Mouse (Mus musculus): ENCODE data around the gene Wipi1. TPM values are rescaled to one million over a fixed set of nuclear protein-coding genes. Genes with fewer than 3 reads are reported as not detected.

Wipi1 gene
- polyA plus RNA-seq, 1 experiment from 2014 or later: 12.3 TPM

GRCm38 (mm10) chr11:109546305-109547001, 65.3 kb downstream of the Wipi1 start:
- ATAC-seq (ENCODE audit: low FRiP score) (no peak), DNase-seq (ENCODE audit: low spot score) (peak; percentile 10)
- H3K4me3 ChIP-seq (ENCODE audit: low read depth, low read length): no peak overlapping the region
- no peak overlapping the region for H3K27ac ChIP-seq (ENCODE audit: low read depth, low read length)
- no peaks in the 10 kb centered on the region for H3K4me1 ChIP-seq (replicated peaks; ENCODE audit: control insufficient read depth, insufficient read depth, low read length)
- H3K9me3 ChIP-seq (ENCODE audit: control insufficient read depth, low read length): no peaks in the 10 kb centered on the region
- no peak overlapping the region for H3K9ac ChIP-seq (ENCODE audit: low read depth, low read length)
- WGBS: 66% methylated on average over 16 of the region's 16 CpGs
- H3K27me3 ChIP-seq (ENCODE audit: control insufficient read depth, insufficient read depth, low read length): no peaks in the 10 kb centered on the region
- no peak overlapping the region for H3K4me2 ChIP-seq (replicated peaks; ENCODE audit: low read depth, low read length)
- H3K36me3 ChIP-seq (ENCODE audit: control insufficient read depth, insufficient read depth, low read length): no peaks in the 10 kb centered on the region

GRCm38 (mm10) chr11:109545700-109546143, 66.0 kb downstream of the Wipi1 start:
- ATAC-seq (ENCODE audit: low FRiP score) (no peak), DNase-seq (ENCODE audit: low spot score) (no peak)
- H3K4me2 ChIP-seq (replicated peaks; ENCODE audit: low read depth, low read length): no peak overlapping the region
- H3K9me3 ChIP-seq (ENCODE audit: control insufficient read depth, low read length): no peaks in the 10 kb centered on the region
- no peak overlapping the region for H3K4me3 ChIP-seq (ENCODE audit: low read depth, low read length)
- no peaks in the 10 kb centered on the region for H3K36me3 ChIP-seq (ENCODE audit: control insufficient read depth, insufficient read depth, low read length)
- no peaks in the 10 kb centered on the region for H3K4me1 ChIP-seq (replicated peaks; ENCODE audit: control insufficient read depth, insufficient read depth, low read length)
- H3K27ac ChIP-seq (ENCODE audit: low read depth, low read length): no peak overlapping the region
- no peaks in the 10 kb centered on the region for H3K27me3 ChIP-seq (ENCODE audit: control insufficient read depth, insufficient read depth, low read length)
- 74% methylated on average over 12 of the region's 12 CpGs for WGBS
- no peak overlapping the region for H3K9ac ChIP-seq (ENCODE audit: low read depth, low read length)

- 63% methylated on average over 7 of the region's 7 CpGs for WGBS
- Histone ChIP-seq H3K4me2 (replicated peaks; ENCODE audit: low read depth, low read length) (no peak overlapping the region), H3K4me3 (ENCODE audit: low read depth, low read length) (no peak overlapping the region), H3K9ac (ENCODE audit: low read depth, low read length) (no peak overlapping the region), H3K9me3 (ENCODE audit: control insufficient read depth, low read length) (no peaks in the 10 kb centered on the region), H3K36me3 (ENCODE audit: control insufficient read depth, insufficient read depth, low read length) (no peaks in the 10 kb centered on the region), H3K4me1 (replicated peaks; ENCODE audit: control insufficient read depth, insufficient read depth, low read length) (no peaks in the 10 kb centered on the region), H3K27me3 (ENCODE audit: control insufficient read depth, insufficient read depth, low read length) (no peaks in the 10 kb centered on the region), H3K27ac (ENCODE audit: low read depth, low read length) (no peak overlapping the region)
- ATAC-seq (ENCODE audit: low FRiP score) (no peak), DNase-seq (ENCODE audit: low spot score) (no peak)
Measured at GRCm38 (mm10) chr11:109545265-109545664, 66.5 kb downstream of the Wipi1 start.

GRCm38 (mm10) chr11:109544432-109544831, 67.3 kb downstream of the Wipi1 start:
- Histone ChIP-seq H3K9ac (ENCODE audit: low read depth, low read length) (no peak overlapping the region), H3K9me3 (ENCODE audit: control insufficient read depth, low read length) (no peaks in the 10 kb centered on the region), H3K4me2 (replicated peaks; ENCODE audit: low read depth, low read length) (no peak overlapping the region), H3K4me1 (replicated peaks; ENCODE audit: control insufficient read depth, insufficient read depth, low read length) (no peaks in the 10 kb centered on the region), H3K36me3 (ENCODE audit: control insufficient read depth, insufficient read depth, low read length) (no peaks in the 10 kb centered on the region), H3K4me3 (ENCODE audit: low read depth, low read length) (no peak overlapping the region), H3K27me3 (ENCODE audit: control insufficient read depth, insufficient read depth, low read length) (no peaks in the 10 kb centered on the region), H3K27ac (ENCODE audit: low read depth, low read length) (no peak overlapping the region)
- WGBS: 88% methylated on average over 7 of the region's 7 CpGs
- ATAC-seq (ENCODE audit: low FRiP score): no peak
- no peak for DNase-seq (ENCODE audit: low spot score)

- Histone ChIP-seq H3K27me3 (ENCODE audit: control insufficient read depth, insufficient read depth, low read length) (no peaks in the 10 kb centered on the region), H3K9me3 (ENCODE audit: control insufficient read depth, low read length) (no peaks in the 10 kb centered on the region), H3K27ac (ENCODE audit: low read depth, low read length) (no peak overlapping the region), H3K4me1 (replicated peaks; ENCODE audit: control insufficient read depth, insufficient read depth, low read length) (no peaks in the 10 kb centered on the region), H3K4me3 (ENCODE audit: low read depth, low read length) (no peak overlapping the region), H3K4me2 (replicated peaks; ENCODE audit: low read depth, low read length) (no peak overlapping the region), H3K9ac (ENCODE audit: low read depth, low read length) (no peak overlapping the region), H3K36me3 (ENCODE audit: control insufficient read depth, insufficient read depth, low read length) (no peaks in the 10 kb centered on the region)
- no peak for DNase-seq (ENCODE audit: low spot score)
- ATAC-seq (ENCODE audit: low FRiP score): no peak
- 81% methylated on average over 9 of the region's 9 CpGs for WGBS
Measured at GRCm38 (mm10) chr11:109543466-109543865, 68.3 kb downstream of the Wipi1 start.

GRCm38 (mm10) chr11:109539290-109539689, 72.5 kb downstream of the Wipi1 start:
- Histone ChIP-seq H3K4me2 (replicated peaks; ENCODE audit: low read depth, low read length) (no peak overlapping the region), H3K4me3 (ENCODE audit: low read depth, low read length) (no peak overlapping the region), H3K36me3 (ENCODE audit: control insufficient read depth, insufficient read depth, low read length) (no peaks in the 10 kb centered on the region), H3K9me3 (ENCODE audit: control insufficient read depth, low read length) (no peaks in the 10 kb centered on the region), H3K27ac (ENCODE audit: low read depth, low read length) (no peak overlapping the region), H3K4me1 (replicated peaks; ENCODE audit: control insufficient read depth, insufficient read depth, low read length) (no peaks in the 10 kb centered on the region), H3K27me3 (ENCODE audit: control insufficient read depth, insufficient read depth, low read length) (no peaks in the 10 kb centered on the region), H3K9ac (ENCODE audit: low read depth, low read length) (no peak overlapping the region)
- ATAC-seq (ENCODE audit: low FRiP score) (no peak), DNase-seq (ENCODE audit: low spot score) (peak; percentile 20)
- WGBS: 39% methylated on average over 6 of the region's 6 CpGs

GRCm38 (mm10) chr11:109536939-109537338, 74.8 kb downstream of the Wipi1 start:
- WGBS: 84% methylated on average over 5 of the region's 5 CpGs
- DNase-seq (ENCODE audit: low spot score) (no peak), ATAC-seq (ENCODE audit: low FRiP score) (no peak)
- Histone ChIP-seq H3K4me3 (ENCODE audit: low read depth, low read length) (no peak overlapping the region), H3K4me2 (replicated peaks; ENCODE audit: low read depth, low read length) (no peak overlapping the region), H3K27ac (ENCODE audit: low read depth, low read length) (no peak overlapping the region), H3K9ac (ENCODE audit: low read depth, low read length) (no peak overlapping the region), H3K27me3 (ENCODE audit: control insufficient read depth, insufficient read depth, low read length) (no peaks in the 10 kb centered on the region), H3K4me1 (replicated peaks; ENCODE audit: control insufficient read depth, insufficient read depth, low read length) (no peaks in the 10 kb centered on the region), H3K36me3 (ENCODE audit: control insufficient read depth, insufficient read depth, low read length) (no peaks in the 10 kb centered on the region), H3K9me3 (ENCODE audit: control insufficient read depth, low read length) (no peaks in the 10 kb centered on the region)

DNA sequence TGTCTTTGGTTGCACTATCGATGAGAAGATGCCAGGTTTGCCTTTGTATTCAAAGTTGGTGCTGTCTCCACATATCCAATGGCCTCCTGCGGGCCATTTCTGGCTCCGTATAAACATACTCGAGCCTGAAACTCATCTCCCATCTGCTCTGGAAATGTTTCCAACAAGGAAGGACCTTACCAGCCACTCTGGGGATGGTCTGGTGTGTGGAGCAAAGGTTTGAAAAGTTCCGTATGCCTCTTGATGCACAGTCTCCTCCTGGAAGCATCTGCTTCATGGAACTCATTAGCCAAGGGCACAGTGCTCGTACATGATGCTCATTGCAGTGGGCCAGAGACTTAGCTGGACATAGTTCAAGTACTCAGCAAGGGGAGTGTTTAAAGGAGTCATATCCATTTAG, 75.8 kb downstream of the Wipi1 start:
- H3K27me3 ChIP-seq (ENCODE audit: control insufficient read depth, insufficient read depth, low read length): no peaks in the 10 kb centered on the region
- no peak overlapping the region for H3K9ac ChIP-seq (ENCODE audit: low read depth, low read length)
- no peak overlapping the region for H3K27ac ChIP-seq (ENCODE audit: low read depth, low read length)
- H3K9me3 ChIP-seq (ENCODE audit: control insufficient read depth, low read length): no peaks in the 10 kb centered on the region
- no peaks in the 10 kb centered on the region for H3K4me1 ChIP-seq (replicated peaks; ENCODE audit: control insufficient read depth, insufficient read depth, low read length)
- no peak for ATAC-seq (ENCODE audit: low FRiP score)
- H3K4me2 ChIP-seq (replicated peaks; ENCODE audit: low read depth, low read length): no peak overlapping the region
- no peak for DNase-seq (ENCODE audit: low spot score)
- no peak overlapping the region for H3K4me3 ChIP-seq (ENCODE audit: low read depth, low read length)
- no peaks in the 10 kb centered on the region for H3K36me3 ChIP-seq (ENCODE audit: control insufficient read depth, insufficient read depth, low read length)
- WGBS: 87% methylated on average over 6 of the region's 6 CpGs

DNA sequence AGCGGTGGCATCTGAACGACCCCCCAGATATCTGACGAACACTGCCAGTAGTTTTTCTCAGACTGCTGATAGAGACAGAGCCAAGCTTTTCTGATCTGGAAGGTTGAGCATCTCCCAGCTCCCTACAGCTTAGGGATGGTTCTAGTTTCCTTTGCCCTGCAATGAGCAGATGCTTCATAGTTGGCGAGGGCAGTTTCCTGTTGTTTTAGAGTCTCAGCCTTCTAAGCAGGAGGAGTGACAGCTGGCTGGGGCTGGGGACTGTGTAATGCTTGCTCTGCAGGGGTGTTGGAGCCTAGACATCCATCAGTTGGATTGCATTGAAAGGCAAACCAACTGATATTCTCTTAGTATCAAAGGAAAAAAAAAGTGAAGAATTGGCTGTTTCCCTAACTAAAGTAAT, 81.7 kb downstream of the Wipi1 start:
- WGBS: 85% methylated on average over 4 of the region's 4 CpGs
- H3K27ac ChIP-seq (ENCODE audit: low read depth, low read length): no peak overlapping the region
- H3K4me3 ChIP-seq (ENCODE audit: low read depth, low read length): no peak overlapping the region
- DNase-seq (ENCODE audit: low spot score): no peak
- H3K4me1 ChIP-seq (replicated peaks; ENCODE audit: control insufficient read depth, insufficient read depth, low read length): no peaks in the 10 kb centered on the region
- H3K9me3 ChIP-seq (ENCODE audit: control insufficient read depth, low read length): no peaks in the 10 kb centered on the region
- ATAC-seq (ENCODE audit: low FRiP score): no peak
- H3K36me3 ChIP-seq (ENCODE audit: control insufficient read depth, insufficient read depth, low read length): no peaks in the 10 kb centered on the region
- no peak overlapping the region for H3K9ac ChIP-seq (ENCODE audit: low read depth, low read length)
- no peaks in the 10 kb centered on the region for H3K27me3 ChIP-seq (ENCODE audit: control insufficient read depth, insufficient read depth, low read length)
- no peak overlapping the region for H3K4me2 ChIP-seq (replicated peaks; ENCODE audit: low read depth, low read length)
